Mouse (Mus musculus) small intestine, adult 2 months (tissue): ENCODE measurements at regions not wholly inside any gene's neighbourhood (a gene's known extent, or its start where the extent isn't known, plus 50 kb on each side); places are given as distances from the start of the nearest gene placed in this dataset.

Experiments
- H3K27ac ChIP-seq: fragments of 200-500 bp; 2 replicates; pipeline ENCODE4 v1.5.1; 2012; ENCODE audit warnings: low read depth, low read length, control low read depth, inconsistent platforms; ENCODE audit not compliant: insufficient read depth
- H3K27me3 ChIP-seq: fragments of 200-500 bp; 2 replicates; pipeline ENCODE4 v1.6.1; 2012; ENCODE audit warnings: mild to moderate bottlenecking, moderate library complexity, low read length, inconsistent platforms; ENCODE audit not compliant: control insufficient read depth, insufficient read depth
- H3K36me3 ChIP-seq: fragments of 200-500 bp; 2 replicates; pipeline ENCODE4 v1.6.1; 2012; ENCODE audit warnings: mild to moderate bottlenecking, low read length, control low read depth, inconsistent platforms; ENCODE audit not compliant: control insufficient read depth, insufficient read depth
- H3K4me1 ChIP-seq: fragments of 200-500 bp; 2 replicates; pipeline ENCODE4 v1.6.1; 2012; ENCODE audit warnings: low read length, inconsistent platforms, mixed read lengths; ENCODE audit not compliant: control insufficient read depth, insufficient read depth, insufficient read length
- H3K4me3 ChIP-seq: fragments of 200-500 bp; 2 replicates; pipeline ENCODE4 v1.5.1; 2012; ENCODE audit warnings: low read depth, mild to moderate bottlenecking, control low read depth, inconsistent platforms, low read length, moderate library complexity
- CTCF ChIP-seq: fragments of 200-500 bp; IDR thresholded peaks from 2 replicates; pipeline ENCODE4 v1.5.1; 2012; ENCODE audit warnings: low read depth, mild to moderate bottlenecking, control low read depth, inconsistent platforms, low read length, moderate library complexity, mixed read lengths; ENCODE audit not compliant: insufficient replicate concordance, insufficient read length; ENCODE audit errors: extremely low read depth
- POLR2A ChIP-seq: fragments of 200-500 bp; IDR thresholded peaks from 2 replicates; pipeline ENCODE4 v1.6.1; 2012; ENCODE audit warnings: low read depth, mild to moderate bottlenecking, control low read depth, inconsistent platforms, low read length, moderate library complexity
- WGBS: fragments of 180-500 bp; shearing (Covaris S2); methylation state at CpG from one replicate; pipeline ENCODE4 v1.1.7; 2018; 5-methylcytosine and 5-hydroxymethylcytosine counted together

DNA sequence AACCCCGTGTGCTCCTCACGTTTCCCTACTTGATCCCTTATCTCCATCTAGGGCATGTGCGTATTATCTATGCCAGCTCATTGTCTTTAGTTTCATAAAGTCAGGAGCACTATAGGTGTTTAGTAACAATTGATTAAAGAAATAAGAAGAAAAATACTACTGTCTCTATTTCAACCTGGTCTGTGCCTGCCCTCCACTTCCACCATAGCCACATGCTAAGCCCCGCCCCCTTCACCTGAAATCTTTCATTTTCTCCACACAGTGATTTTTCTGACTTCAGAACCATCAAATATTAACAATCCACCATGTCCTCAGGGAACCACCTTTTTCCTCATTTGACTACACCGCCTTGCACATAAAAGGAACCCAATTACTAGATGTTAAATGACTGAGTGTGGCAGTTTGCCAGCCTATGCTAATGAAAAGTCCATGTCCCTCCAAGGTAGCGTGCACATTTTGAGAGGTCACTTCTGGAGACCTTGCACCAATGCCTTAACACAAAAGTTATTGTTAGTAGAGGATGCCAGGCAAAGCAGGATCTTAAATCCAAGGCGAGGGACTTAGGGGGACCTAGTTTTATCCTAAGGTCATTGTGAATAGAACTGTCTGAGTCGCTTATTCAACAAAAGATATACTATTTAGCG, 420.1 kb downstream of the Rapgef2 start:
- Histone ChIP-seq H3K36me3 (no peaks in the 10 kb centered on the region), H3K4me3 (no peak overlapping the region), H3K4me1 (no peaks in the 10 kb centered on the region), H3K27ac (no peak overlapping the region), H3K27me3 (no peaks in the 10 kb centered on the region)
- TF ChIP-seq POLR2A = no peak
- TF ChIP-seq CTCF = no peak
- WGBS = 81% methylated on average over 9 of the region's 9 CpGs

DNA sequence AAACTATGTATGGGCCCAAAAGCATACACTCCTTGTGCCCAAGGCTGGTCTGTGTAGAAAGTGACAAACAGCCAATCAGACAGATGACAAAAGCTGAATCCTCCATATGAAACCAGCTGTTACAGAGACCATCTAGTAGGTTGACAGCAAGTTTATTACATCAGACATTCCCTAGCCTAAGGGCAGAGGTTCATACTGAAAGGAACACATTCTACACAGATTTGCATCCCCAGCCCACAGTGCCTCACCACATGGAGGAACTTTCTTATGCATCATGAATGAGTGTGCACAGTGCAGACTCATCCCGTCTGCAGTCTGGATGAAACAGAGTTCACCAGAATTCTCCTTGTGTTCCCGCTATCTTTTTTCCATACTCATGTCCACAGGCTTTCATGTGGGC, 423.3 kb downstream of the Rapgef2 start:
- H3K27ac ChIP-seq = no peak overlapping the region
- no peaks in the 10 kb centered on the region for H3K36me3 ChIP-seq
- no peaks in the 10 kb centered on the region for H3K27me3 ChIP-seq
- no peaks in the 10 kb centered on the region for H3K4me1 ChIP-seq
- TF ChIP-seq CTCF = no peak
- TF ChIP-seq POLR2A = no peak
- WGBS = 88% methylated on average over 2 of the region's 2 CpGs
- no peak overlapping the region for H3K4me3 ChIP-seq

DNA sequence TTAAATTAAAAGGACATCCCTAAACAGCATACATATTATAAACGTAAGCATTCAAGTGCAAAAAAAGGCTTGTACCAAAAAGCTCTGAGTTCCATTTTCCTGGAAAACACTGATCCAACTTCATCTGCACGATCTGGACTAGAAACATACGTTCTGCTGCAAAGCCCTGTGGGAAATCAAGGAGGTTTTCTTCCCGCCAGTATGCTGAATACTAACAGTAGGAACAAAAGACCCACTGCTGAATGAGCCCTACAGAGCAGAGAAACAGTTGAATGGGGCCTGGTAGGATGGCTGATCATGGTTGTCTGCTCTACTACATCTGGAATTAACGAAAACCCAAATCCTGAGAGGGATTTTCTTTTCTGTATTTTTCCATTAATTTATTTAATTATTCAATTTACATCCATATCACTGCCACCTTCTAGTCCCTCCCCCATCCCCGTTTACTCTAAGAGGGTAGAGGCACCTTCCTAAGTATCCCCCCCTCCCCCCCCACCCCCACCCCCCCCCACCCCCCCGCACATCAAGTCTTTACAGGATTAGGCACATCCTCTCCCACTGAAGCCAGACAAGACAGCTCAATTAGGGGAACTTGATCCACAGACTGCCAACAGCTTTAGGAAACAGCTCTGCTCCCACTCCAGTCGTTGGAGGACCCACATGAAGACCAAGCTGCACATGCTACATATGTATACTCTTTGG, 439.5 kb downstream of the Rapgef2 start:
- no peak for TF ChIP-seq POLR2A
- no peak for TF ChIP-seq CTCF
- 65% methylated on average over 8 of the region's 8 CpGs for WGBS
- no peak overlapping the region for H3K4me3 ChIP-seq
- H3K36me3 ChIP-seq = no peaks in the 10 kb centered on the region
- no peak overlapping the region for H3K27ac ChIP-seq
- no peaks in the 10 kb centered on the region for H3K4me1 ChIP-seq
- H3K27me3 ChIP-seq = no peaks in the 10 kb centered on the region

GRCm38 (mm10) chr3:78841173-78841572, 445.1 kb downstream of the Rapgef2 start:
- WGBS = 75% methylated on average over 4 of the region's 4 CpGs
- Histone ChIP-seq H3K36me3 (no peaks in the 10 kb centered on the region), H3K4me1 (no peaks in the 10 kb centered on the region), H3K4me3 (no peak overlapping the region), H3K27me3 (no peaks in the 10 kb centered on the region), H3K27ac (no peak overlapping the region)
- TF ChIP-seq CTCF = no peak

GRCm38 (mm10) chr3:78836824-78837223, 449.5 kb downstream of the Rapgef2 start:
- Histone ChIP-seq H3K36me3 (no peaks in the 10 kb centered on the region), H3K27me3 (no peaks in the 10 kb centered on the region), H3K27ac (no peak overlapping the region), H3K4me3 (no peak overlapping the region), H3K4me1 (no peaks in the 10 kb centered on the region)
- WGBS = 89% methylated on average over 5 of the region's 5 CpGs
- TF ChIP-seq CTCF (no peak), POLR2A (no peak)

DNA sequence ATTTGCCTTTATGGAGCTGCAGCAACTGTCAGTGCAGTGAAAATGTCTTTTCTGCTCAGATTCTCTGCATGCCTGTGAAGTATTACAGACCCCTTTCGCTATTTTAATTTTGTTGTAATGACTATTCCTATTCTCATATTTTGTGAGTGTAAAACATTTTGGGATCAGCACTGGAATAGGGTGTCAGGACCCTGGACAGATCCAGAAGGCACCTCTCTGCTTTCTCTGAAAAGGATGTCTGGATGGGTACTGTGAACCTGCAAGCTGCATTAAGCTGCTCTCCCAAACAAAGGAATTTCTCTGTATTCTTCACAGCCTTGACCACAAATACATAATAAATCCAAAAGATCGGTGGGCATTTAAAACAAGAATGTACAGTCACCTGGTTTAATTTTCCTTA, 460.8 kb downstream of the Rapgef2 start:
- H3K4me1 ChIP-seq = no peaks in the 10 kb centered on the region
- H3K4me3 ChIP-seq = no peak overlapping the region
- TF ChIP-seq POLR2A (no peak), CTCF (no peak)
- no peaks in the 10 kb centered on the region for H3K27me3 ChIP-seq
- H3K36me3 ChIP-seq = no peaks in the 10 kb centered on the region
- 66% methylated on average over 2 of the region's 2 CpGs for WGBS
- H3K27ac ChIP-seq = no peak overlapping the region

- no peaks in the 10 kb centered on the region for H3K27me3 ChIP-seq
- no peak overlapping the region for H3K4me3 ChIP-seq
- H3K36me3 ChIP-seq = no peaks in the 10 kb centered on the region
- H3K4me1 ChIP-seq = no peaks in the 10 kb centered on the region
- TF ChIP-seq CTCF = no peak
- no peak for TF ChIP-seq POLR2A
- H3K27ac ChIP-seq = no peak overlapping the region
- WGBS = 60% methylated on average over 3 of the region's 3 CpGs
Measured at GRCm38 (mm10) chr3:78812425-78812824, 473.9 kb downstream of the Rapgef2 start.
